Mouse (Mus musculus) cerebellum, adult 2 months (tissue): ENCODE measurements around the gene Gsc2.

Experiments used
- CTCF ChIP-seq: fragments of 200-500 bp; IDR thresholded peaks from 2 replicates; pipeline ENCODE4 v1.5.1; 2011; ENCODE audit warnings: low read depth, mild to moderate bottlenecking, control low read depth, low read length, moderate library complexity, borderline replicate concordance; ENCODE audit not compliant: insufficient read depth
- POLR2A ChIP-seq: fragments of 200-500 bp; IDR thresholded peaks from 2 replicates; pipeline ENCODE4 v1.6.1; 2011; ENCODE audit warnings: low read length, control low read depth, borderline replicate concordance; ENCODE audit not compliant: insufficient read depth

DNA sequence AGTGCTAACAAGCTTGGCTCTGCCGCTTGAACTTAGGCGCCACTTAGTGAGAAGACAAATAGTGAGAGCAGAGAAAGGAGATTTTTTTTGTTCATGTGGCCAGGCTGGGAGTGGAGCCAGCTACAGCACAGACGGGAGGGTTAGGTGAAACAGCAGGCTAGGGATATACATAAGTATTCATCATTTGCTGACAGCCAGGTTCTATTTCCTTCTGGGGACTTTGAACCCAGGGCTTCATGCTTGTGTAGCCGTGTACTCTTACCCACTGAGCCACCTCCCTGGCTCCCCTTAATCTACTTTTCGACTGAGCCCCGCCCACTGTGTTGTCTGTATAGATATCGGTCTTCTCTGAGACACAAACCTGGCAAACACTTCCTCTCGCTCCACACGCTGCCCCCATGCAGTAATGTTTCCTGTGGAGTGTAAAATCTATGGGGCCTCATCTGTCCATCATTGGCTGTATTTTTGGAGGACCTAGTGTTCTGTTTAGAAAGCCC lies 24.4 kb upstream of the Gsc2 start:
- no peak for TF ChIP-seq CTCF
- TF ChIP-seq POLR2A, result no peak
